Mouse (Mus musculus) ZHBTc4 (cell line): Measurements from ENCODE around the gene Kdm8.

Experiments used
- DNase-seq: peaks from one replicate; pipeline ENCODE4 v3.0.0-alpha.2; 2011; ENCODE audit warnings: low read depth, low spot score

Gene Kdm8

DNA sequence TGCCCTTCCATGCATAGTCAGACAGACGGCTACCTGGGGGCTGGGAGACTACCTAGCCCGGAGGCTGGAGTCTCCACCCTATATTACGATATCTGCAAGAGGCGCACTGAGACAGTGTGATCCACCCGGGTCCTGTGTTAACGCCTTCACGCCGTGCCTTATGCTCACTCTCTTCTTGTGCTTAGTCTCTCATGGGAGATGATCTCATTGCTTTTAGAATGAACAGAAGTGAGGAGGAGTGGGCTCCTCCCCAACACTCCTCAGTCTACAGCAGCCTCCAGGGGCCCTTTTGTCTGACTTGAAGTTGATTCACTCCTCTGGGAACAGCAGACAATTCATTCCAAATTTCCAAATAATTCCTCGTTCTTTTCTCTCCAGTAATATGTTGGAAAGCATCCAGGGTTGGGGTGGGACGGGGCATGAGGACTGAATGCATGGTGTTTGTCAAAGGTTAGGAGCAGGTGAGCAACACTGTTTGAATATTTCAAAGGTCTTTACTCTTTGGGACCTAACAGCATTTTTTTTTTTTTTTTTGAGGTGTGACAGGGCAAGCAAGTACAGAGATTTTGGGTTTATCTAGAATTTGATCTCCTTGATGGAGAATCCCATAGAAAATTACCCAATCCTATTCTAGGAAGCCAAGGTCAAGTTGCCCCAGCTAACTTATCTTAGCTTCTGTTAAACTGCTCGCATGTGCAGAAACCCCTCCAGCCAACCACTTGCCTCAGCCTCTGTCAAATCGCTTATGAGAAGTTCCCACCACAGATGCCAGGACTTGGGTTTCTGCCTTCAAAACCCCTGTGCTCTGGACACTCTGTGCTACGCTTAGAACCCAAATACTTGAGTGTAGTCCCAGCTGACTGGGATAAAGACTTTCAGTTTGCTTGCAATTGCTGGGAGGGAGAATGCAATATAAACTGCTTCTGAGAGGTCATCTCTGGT, 55.7 kb downstream of the Kdm8 start:
- no peak for DNase-seq

DNA sequence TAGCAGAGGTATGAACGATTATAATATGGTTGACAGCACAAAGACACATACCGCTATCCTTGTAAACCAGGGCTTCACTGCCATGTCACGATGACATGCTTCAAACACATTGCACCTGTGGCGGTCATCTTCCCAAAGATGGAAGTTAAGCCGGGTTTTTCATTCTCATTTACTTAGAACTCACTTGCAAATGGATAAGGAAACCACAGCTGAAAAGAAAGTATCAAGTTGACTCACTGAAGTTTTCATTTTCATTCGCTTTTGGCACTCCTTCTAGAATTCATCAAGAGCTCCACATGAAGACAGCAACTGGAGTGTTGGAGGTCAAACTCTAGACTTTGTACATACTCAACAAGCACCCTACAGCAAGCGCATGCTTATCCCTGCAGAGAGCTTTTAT, 56.4 kb downstream of the Kdm8 start:
- no peak for DNase-seq

DNA sequence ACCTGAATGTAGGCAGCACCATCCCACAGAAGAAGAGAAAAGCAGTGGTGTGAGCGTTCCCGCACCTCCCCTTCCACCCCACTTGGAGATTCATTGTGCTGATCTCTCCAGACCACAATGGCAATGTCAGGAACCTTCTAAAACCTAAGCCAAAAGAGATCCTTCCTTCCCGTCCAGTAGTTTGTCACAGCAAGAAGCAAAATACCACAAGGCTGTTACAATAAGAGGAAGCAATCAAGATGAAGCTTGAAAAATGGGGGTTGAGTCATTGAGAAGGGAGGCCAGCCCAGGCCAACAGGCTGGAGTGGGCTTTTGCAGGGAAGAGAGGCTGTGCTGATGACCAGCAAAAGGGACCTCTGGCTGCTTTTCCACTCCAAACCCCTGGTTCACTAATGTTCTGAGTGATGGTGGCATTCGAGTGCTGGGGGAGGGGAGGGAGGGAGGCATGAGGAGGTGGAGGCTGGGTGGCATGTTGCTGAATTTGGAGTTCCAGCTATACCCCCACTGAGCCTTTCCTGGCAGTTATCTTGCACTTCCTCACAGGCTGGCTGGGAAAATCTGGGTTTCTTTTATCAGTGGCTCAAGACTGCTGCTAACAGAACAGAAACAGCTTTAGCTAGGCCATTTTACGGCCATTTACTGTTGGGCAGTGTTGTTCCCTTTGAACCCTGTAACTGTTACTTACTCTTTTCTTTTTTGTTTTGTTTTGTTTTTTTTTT, 59.1 kb downstream of the Kdm8 start:
- no peak for DNase-seq

DNA sequence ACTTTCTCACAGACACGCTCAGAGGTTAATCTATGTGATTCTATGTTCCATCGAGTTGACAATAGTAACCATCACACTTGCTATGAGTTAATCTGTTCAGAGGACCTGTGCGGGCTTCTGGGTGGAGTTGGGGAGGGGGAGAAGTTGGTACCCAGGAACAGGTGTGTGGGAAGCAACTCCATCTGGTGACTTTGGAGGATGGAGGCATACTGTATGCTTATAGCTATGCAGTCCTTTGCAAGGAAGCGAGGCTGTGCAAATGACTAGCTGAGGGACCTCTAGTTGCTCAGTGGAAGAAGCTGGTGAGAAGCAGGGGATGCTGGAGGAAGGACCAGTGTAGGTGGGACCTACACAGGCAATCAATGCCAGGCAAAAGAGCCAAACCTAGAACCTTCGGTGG, 60.1 kb downstream of the Kdm8 start:
- no peak for DNase-seq

DNA sequence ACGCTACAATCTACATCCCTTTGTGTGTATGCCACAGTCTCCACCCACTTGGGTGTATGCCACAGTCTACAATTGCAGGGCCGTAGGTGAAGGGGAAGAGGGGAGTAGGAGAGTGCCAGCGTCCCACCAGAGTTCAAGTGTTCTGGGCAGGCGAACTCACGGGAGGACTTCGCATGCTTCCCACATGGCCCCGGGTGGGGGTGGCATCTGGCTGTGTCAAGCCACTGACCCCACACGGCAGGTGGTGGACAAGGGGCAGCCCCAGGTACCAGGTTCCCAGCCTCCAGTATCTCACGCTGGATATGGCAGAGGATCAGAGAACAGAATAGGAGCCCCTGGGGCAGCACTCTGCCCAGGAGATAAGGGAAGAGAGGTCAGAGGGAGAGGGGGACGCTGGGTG, 61.1 kb downstream of the Kdm8 start:
- DNase-seq, result no peak

DNA sequence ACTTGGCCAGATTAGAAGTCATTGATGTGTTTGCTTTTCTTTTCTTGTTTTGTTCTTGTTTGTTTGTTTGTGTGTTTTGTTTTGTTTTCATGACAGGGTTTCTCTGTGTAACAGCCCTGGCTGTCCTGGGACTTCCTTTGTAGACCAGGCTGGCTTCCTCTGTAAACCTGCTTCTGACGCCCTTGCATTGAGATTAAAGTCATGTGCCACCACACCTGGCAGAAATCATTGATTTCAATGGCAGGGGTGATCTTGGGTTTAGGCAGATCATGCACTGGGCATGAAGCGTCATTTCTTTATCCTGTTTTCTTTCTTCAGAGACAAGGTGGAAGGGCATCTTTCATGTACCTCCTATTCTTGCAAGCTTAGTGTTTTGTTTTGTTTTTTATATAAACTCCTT, 62.8 kb downstream of the Kdm8 start:
- DNase-seq, result no peak

DNA sequence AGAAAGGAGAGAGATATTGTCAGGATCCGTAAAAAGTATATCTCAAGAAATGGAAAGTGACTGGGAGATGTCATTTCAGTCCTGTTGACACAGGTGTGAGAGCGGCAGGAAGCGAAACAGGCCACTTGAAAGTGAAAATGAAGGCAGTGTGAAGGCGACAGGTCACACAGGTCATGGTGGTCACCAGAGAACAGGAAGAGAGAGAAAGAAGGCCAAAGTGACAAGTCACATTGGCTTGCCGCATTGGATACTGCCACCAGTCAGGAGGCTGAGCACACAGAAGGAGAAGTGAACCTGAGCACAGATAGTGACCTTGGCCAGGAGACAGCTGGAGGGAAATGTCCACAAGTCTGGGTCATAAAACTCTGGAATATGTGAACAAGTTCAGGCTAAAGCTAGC, 67.0 kb downstream of the Kdm8 start:
- no peak for DNase-seq

DNA sequence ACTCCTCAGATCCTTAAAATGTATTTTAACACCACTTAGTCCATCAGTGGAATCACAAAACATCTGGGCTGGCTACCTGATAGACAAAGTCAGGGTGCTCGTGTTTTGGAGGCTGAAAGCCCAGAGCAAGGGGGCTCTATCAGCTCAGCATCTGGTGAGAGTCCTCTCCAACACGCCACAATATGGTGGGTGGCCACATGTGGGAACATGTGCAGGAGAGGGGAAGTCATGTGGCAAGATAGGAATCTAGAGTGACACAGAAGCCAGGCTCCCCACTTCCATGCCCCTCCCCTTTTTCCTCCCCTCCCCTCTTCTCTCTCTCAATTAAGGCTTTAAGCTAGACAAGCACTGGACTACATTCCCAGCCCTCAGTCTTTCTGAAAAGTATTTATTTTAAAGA, 67.4 kb downstream of the Kdm8 start:
- no peak for DNase-seq
